Mouse (Mus musculus) gastrocnemius, postnatal 14 days (tissue): Measurements from ENCODE around the gene Cdh13. TPM values are rescaled to one million over a fixed set of nuclear protein-coding genes. Genes with fewer than 3 reads are reported as not detected.

ENCODE experiments used
- DNase-seq: peaks from one replicate; pipeline ENCODE4 v3.0.0; 2021; ENCODE audit warnings: mixed read lengths
- intact Hi-C: fragments of 180-260 bp; cut with DNase I; formaldehyde crosslinking; loops from one replicate; pipeline ENCODE4 v1.15.1; 2025; ENCODE audit warnings: low total_unique reads
- total RNA-seq, 2 experiments: library from RNA; stranded (reverse); gene quantifications; 2 replicates each; pipeline ENCODE4 v1.2.3; 2021

Cdh13 gene
- total RNA-seq, 2 experiments from 2014 or later = 77.5 to 130 TPM

- no peak for DNase-seq
- intact Hi-C loops = no loop called here
These were observed 148.4 kb downstream of the Cdh13 start for GRCm38 (mm10) chr8:118431731-118432440.

GRCm38 (mm10) chr8:118433553-118434180 lies 150.1 kb downstream of the Cdh13 start:
- intact Hi-C loops = no loop called here
- no peak for DNase-seq

GRCm38 (mm10) chr8:118436751-118437150 lies 153.2 kb downstream of the Cdh13 start:
- intact Hi-C loops = no loop called here
- DNase-seq = no peak

GRCm38 (mm10) chr8:118437152-118437551 lies 153.6 kb downstream of the Cdh13 start:
- no peak for DNase-seq
- intact Hi-C loops = no loop called here

GRCm38 (mm10) chr8:118437874-118438273 lies 154.3 kb downstream of the Cdh13 start:
- no peak for DNase-seq

GRCm38 (mm10) chr8:118439857-118440256 lies 156.3 kb downstream of the Cdh13 start:
- intact Hi-C loops = loop anchor here (10.0 kb wide), 1 partner anchor 145 kb away; no protein-coding TSS in a partner anchor
- no peak for DNase-seq

More at GRCm38 (mm10) chr8:118437874-118438273, 154.3 kb downstream of the Cdh13 start:
- intact Hi-C loops = no loop called here

- DNase-seq = no peak
- intact Hi-C loops = loop anchor here (10.0 kb wide), 1 partner anchor 149 kb away; no protein-coding TSS in a partner anchor
These were observed 159.8 kb downstream of the Cdh13 start for GRCm38 (mm10) chr8:118443361-118443760.

GRCm38 (mm10) chr8:118444651-118445207 lies 161.2 kb downstream of the Cdh13 start:
- no peak for DNase-seq
- intact Hi-C loops = loop anchor here (10.0 kb wide), 1 partner anchor 150 kb away; no protein-coding TSS in a partner anchor

- DNase-seq = no peak
- intact Hi-C loops = loop anchor here (10.0 kb wide), 1 partner anchor 152 kb away; no protein-coding TSS in a partner anchor
These were observed 163.0 kb downstream of the Cdh13 start for GRCm38 (mm10) chr8:118446516-118446915.

- intact Hi-C loops = loop anchor here (10.0 kb wide), 1 partner anchor 153 kb away; no protein-coding TSS in a partner anchor
- DNase-seq = no peak
These were observed 164.5 kb downstream of the Cdh13 start for GRCm38 (mm10) chr8:118448011-118448410.

- intact Hi-C loops = no loop called here
- DNase-seq = no peak
These were observed 169.0 kb downstream of the Cdh13 start for GRCm38 (mm10) chr8:118452445-118453103.

- intact Hi-C loops = no loop called here
- DNase-seq = no peak
These were observed 171.7 kb downstream of the Cdh13 start for GRCm38 (mm10) chr8:118455245-118455644.

GRCm38 (mm10) chr8:118465330-118465948 lies 181.9 kb downstream of the Cdh13 start:
- intact Hi-C loops = no loop called here
- no peak for DNase-seq

- DNase-seq = no peak
These were observed 194.1 kb downstream of the Cdh13 start for GRCm38 (mm10) chr8:118477587-118477986.

GRCm38 (mm10) chr8:118488735-118489134 lies 205.2 kb downstream of the Cdh13 start:
- DNase-seq = no peak
- intact Hi-C loops = no loop called here

More at GRCm38 (mm10) chr8:118477587-118477986, 194.1 kb downstream of the Cdh13 start:
- intact Hi-C loops = no loop called here

GRCm38 (mm10) chr8:118502509-118502908 lies 219.0 kb downstream of the Cdh13 start:
- intact Hi-C loops = no loop called here
- DNase-seq = no peak

GRCm38 (mm10) chr8:118509426-118509825 lies 225.9 kb downstream of the Cdh13 start:
- DNase-seq = no peak
- intact Hi-C loops = no loop called here

- no peak for DNase-seq
- intact Hi-C loops = no loop called here
These were observed 229.7 kb downstream of the Cdh13 start for GRCm38 (mm10) chr8:118513259-118513658.

GRCm38 (mm10) chr8:118515616-118516015 lies 232.1 kb downstream of the Cdh13 start:
- intact Hi-C loops = no loop called here
- DNase-seq = no peak
